Mouse (Mus musculus): ENCODE results near the gene Akap8l.

DNA sequence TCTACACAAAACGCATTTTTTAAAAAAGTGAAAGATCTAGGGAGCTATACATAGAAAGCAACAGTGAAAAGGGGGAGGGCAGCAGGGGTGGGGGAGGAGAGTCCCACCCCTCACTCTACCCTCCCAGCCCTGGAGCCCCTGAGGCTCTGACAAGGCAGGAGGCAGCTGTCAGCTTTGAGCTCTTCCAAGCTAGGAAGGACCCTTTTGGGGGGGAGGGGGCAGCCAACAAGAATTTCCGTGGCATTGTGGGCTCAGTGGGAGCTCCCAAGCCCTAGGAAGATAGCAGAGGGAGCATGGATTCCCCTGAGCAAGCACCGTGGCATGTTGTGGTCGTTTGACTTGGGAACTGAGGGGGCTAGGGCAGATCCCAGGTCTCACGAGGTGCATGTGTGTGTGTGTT is 3.8 kb upstream of the Akap8l start:
- TF ChIP-seq CTCF (IDR thresholded peaks at IDR 0.05; ENCODE audit: insufficient read depth, low read depth, low read length) (no peak), POLR2A (IDR thresholded peaks at IDR 0.05; ENCODE audit: insufficient read depth, low read depth, low read length) (no peak)

Data from olfactory bulb, adult 2 months (tissue).